Mouse (Mus musculus): ENCODE measurements around the gene Mast4.

Gene Mast4

GRCm38 (mm10) chr13:102695121-102695905 lies 639.0 kb downstream of the Mast4 start:
- no peak for DNase-seq (ENCODE audit: low read depth, low spot score)

- no peak for DNase-seq (ENCODE audit: low read depth, low spot score)
Measured at GRCm38 (mm10) chr13:102694154-102694553, 640.1 kb downstream of the Mast4 start.

GRCm38 (mm10) chr13:102693341-102693801 lies 640.9 kb downstream of the Mast4 start, which contains the start of gene Cd180:
Gene Cd180, plus strand, starts transcription at chr13:102693558.
- DNase-seq (ENCODE audit: low read depth, low spot score), result no peak

- DNase-seq (ENCODE audit: low read depth, low spot score), result no peak
Measured at GRCm38 (mm10) chr13:102691408-102692150, 642.7 kb downstream of the Mast4 start.

GRCm38 (mm10) chr13:102690184-102690583 lies 644.1 kb downstream of the Mast4 start:
- DNase-seq (ENCODE audit: low read depth, low spot score), result no peak

GRCm38 (mm10) chr13:102689201-102690090 lies 644.9 kb downstream of the Mast4 start:
- DNase-seq (ENCODE audit: low read depth, low spot score), result no peak

- DNase-seq (ENCODE audit: low read depth, low spot score), result no peak
Measured at GRCm38 (mm10) chr13:102688121-102688520, 646.2 kb downstream of the Mast4 start.

- DNase-seq (ENCODE audit: low read depth, low spot score), result no peak
Measured at GRCm38 (mm10) chr13:102684890-102685289, 649.4 kb downstream of the Mast4 start.

All from retina, postnatal 7 days (tissue).